Mouse (Mus musculus) kidney, embryonic 16.5 days (tissue): Measurements from ENCODE around the gene Psg27. TPM values are rescaled to one million over a fixed set of nuclear protein-coding genes. Genes with fewer than 3 reads are reported as not detected.

Source experiments
- polyA plus RNA-seq: library from polyadenylated mRNA; unstranded; fragments of >200 nt; fragmentation: Nextera tagmentation; extraction: Ambion mirVana; gene quantifications from 2 replicates; pipeline ENCODE4 v1.2.1, GENCODE M21; 2015

Psg27 gene
- polyA plus RNA-seq, 1 experiment from 2014 or later = not detected

Other genes with a start within 250 kb of the Psg27 start
- gene Psg18, start 212.3 kb downstream of the Psg27 start, polyA plus RNA-seq = not detected in 2 replicates
- not detected in 2 replicates for gene Psg28, start 135.3 kb downstream of the Psg27 start, polyA plus RNA-seq
- not detected in 2 replicates for gene Psg26, start 83.1 kb downstream of the Psg27 start, polyA plus RNA-seq
- gene Psg25, start 35.0 kb downstream of the Psg27 start, polyA plus RNA-seq = not detected in 2 replicates
- gene Psg23, start 49.2 kb upstream of the Psg27 start, polyA plus RNA-seq = not detected in 2 replicates
- not detected in 2 replicates for gene Psg21, start 89.4 kb upstream of the Psg27 start, polyA plus RNA-seq
- gene Psg20, start 118.9 kb upstream of the Psg27 start, polyA plus RNA-seq = not detected in 2 replicates
- not detected in 2 replicates for gene Psg22, start 150.8 kb upstream of the Psg27 start, polyA plus RNA-seq
- not detected in 2 replicates for gene Psg19, start 231.2 kb upstream of the Psg27 start, polyA plus RNA-seq